Mouse (Mus musculus) bone marrow, adult 2 months (tissue): ENCODE results near the gene Fabp2. TPM values are rescaled to one million over a fixed set of nuclear protein-coding genes. Genes with fewer than 3 reads are reported as not detected.
A peak's percentile ranks its signal among the peaks of the same experiment; 100 is the strongest.
"Not testable (repeated sequence)": the region's sequence is repeated elsewhere in the genome, so short reads cannot be mapped to it uniquely, and the experiment has no call there.

ENCODE experiments used
- H3K27ac ChIP-seq: fragments of 200-500 bp; 2 replicates; pipeline ENCODE4 v1.5.1; 2012; ENCODE audit warnings: low read depth, mild to moderate bottlenecking, control low read depth, inconsistent platforms, low read length; ENCODE audit not compliant: control insufficient read depth, poor library complexity, insufficient read depth
- H3K4me1 ChIP-seq: fragments of 200-500 bp; 2 replicates; pipeline ENCODE4 v1.6.1; 2011; ENCODE audit warnings: low read length; ENCODE audit not compliant: control insufficient read depth, insufficient read depth
- H3K4me3 ChIP-seq: fragments of 200-500 bp; replicated peaks from 2 replicates; pipeline ENCODE3; 2011; ENCODE audit warnings: mild to moderate bottlenecking, low read depth, low read length, control low read depth; ENCODE audit not compliant: control insufficient read depth
- CTCF ChIP-seq: fragments of 200-500 bp; IDR thresholded peaks from 2 replicates; pipeline ENCODE4 v1.5.1; 2011; ENCODE audit warnings: low read length, control low read depth; ENCODE audit not compliant: control insufficient read depth, insufficient read depth
- POLR2A ChIP-seq: fragments of 200-500 bp; IDR thresholded peaks from 2 replicates; pipeline ENCODE4 v1.6.1; 2011; ENCODE audit warnings: low read depth, mild to moderate bottlenecking, control low read depth, low read length, borderline replicate concordance; ENCODE audit not compliant: control insufficient read depth
- WGBS: fragments of 180-500 bp; shearing (Covaris S2); methylation state at CpG from one replicate; pipeline ENCODE4 v1.1.7; 2018; 5-methylcytosine and 5-hydroxymethylcytosine counted together
- polyA plus RNA-seq: library from polyadenylated mRNA; stranded (reverse); fragments of >200 nt; gene quantifications from 2 replicates; pipeline ENCODE4 v1.2.4, GENCODE M21; 2011; ENCODE audit warnings: low replicate concordance; ENCODE audit not compliant: missing spikeins, insufficient read depth, insufficient read length

Gene Fabp2
- polyA plus RNA-seq, 1 experiment: not detected

- no peaks in the 10 kb centered on the region for H3K4me1 ChIP-seq
- peak within 1 kb of the TSS; percentile 56 for H3K27ac ChIP-seq
- WGBS: under 1% methylated on average over 68 of the region's 68 CpGs
- H3K4me3 ChIP-seq: peak within 1 kb of the TSS; percentile 97
- TF ChIP-seq CTCF: peak; percentile 25; the same call in 1 of the 2 replicates
- TF ChIP-seq POLR2A: peak; percentile 65; the same call in 1 of the 2 replicates
Measured at GRCm38 (mm10) chr3:122924009-122924914, 29.4 kb downstream of the Fabp2 start, which contains the start of gene 1810037I17Rik. 1810037I17Rik (plus strand) TSS chr3:122924203.

GRCm38 (mm10) chr3:122929723-122930122, 34.9 kb downstream of the Fabp2 start:
- Histone ChIP-seq H3K4me3 (no peak overlapping the region), H3K4me1 (no peaks in the 10 kb centered on the region), H3K27ac (no peak overlapping the region)
- TF ChIP-seq POLR2A: no peak
- 88% methylated on average over 6 of the region's 6 CpGs for WGBS

- WGBS: 75% methylated on average over 1 of the region's 1 CpGs
- TF ChIP-seq POLR2A: no peak
- TF ChIP-seq CTCF: no peak
- no peak overlapping the region for H3K4me3 ChIP-seq
- H3K27ac ChIP-seq: no peak overlapping the region
- no peaks in the 10 kb centered on the region for H3K4me1 ChIP-seq
Measured at GRCm38 (mm10) chr3:122932466-122932865, 37.6 kb downstream of the Fabp2 start.

- 87% methylated on average over 13 of the region's 13 CpGs for WGBS
- H3K4me3 ChIP-seq, H3K4me1 ChIP-seq, H3K27ac ChIP-seq: not testable (repeated sequence)
Measured at GRCm38 (mm10) chr3:122937176-122937575, 42.3 kb downstream of the Fabp2 start.

GRCm38 (mm10) chr3:122939215-122939614, 44.3 kb downstream of the Fabp2 start:
- 72% methylated on average over 2 of the region's 2 CpGs for WGBS
- H3K27ac ChIP-seq: no peak overlapping the region
- no peak overlapping the region for H3K4me3 ChIP-seq
- no peaks in the 10 kb centered on the region for H3K4me1 ChIP-seq
- TF ChIP-seq CTCF: no peak
- no peak for TF ChIP-seq POLR2A

GRCm38 (mm10) chr3:122943387-122943890, 48.6 kb downstream of the Fabp2 start:
- Histone ChIP-seq H3K4me1 (no peaks in the 10 kb centered on the region), H3K4me3 (no peak overlapping the region), H3K27ac (no peak overlapping the region)
- 70% methylated on average over 6 of the region's 6 CpGs for WGBS
- TF ChIP-seq POLR2A (no peak), CTCF (no peak)

Other genes starting within 250 kb of the Fabp2 start
- 10.9 and 13.3 TPM in 2 replicates for gene Pde5a, start 166.1 kb upstream of the Fabp2 start, polyA plus RNA-seq
- not detected in 2 replicates for gene Gm10959, start 24.3 kb downstream of the Fabp2 start, polyA plus RNA-seq
- 61.0 and 71.2 TPM in 2 replicates for gene 1810037I17Rik, start 29.1 kb downstream of the Fabp2 start, polyA plus RNA-seq
- 0.97 and 6.5 TPM in 2 replicates for gene Usp53, start 89.4 kb downstream of the Fabp2 start, polyA plus RNA-seq
- gene Myoz2, start 139.9 kb downstream of the Fabp2 start, polyA plus RNA-seq: 1.8 TPM in 1 of 2 replicates, not detected in the other